Mouse (Mus musculus) ovary, adult 18-20 months (tissue): ENCODE results near the gene Defb26.

Experiments used
- DNase-seq: peaks from one replicate; pipeline ENCODE4 v3.0.0; 2022; ENCODE audit warnings: low spot score, mixed read lengths

The Defb26 gene

GRCm38 (mm10) chr2:152464570-152465150 lies 46.8 kb downstream of the Defb26 start, which contains the start of gene Defb23:
Gene Defb23 (minus strand): TSS chr2:152464620.
- no peak for DNase-seq

DNA sequence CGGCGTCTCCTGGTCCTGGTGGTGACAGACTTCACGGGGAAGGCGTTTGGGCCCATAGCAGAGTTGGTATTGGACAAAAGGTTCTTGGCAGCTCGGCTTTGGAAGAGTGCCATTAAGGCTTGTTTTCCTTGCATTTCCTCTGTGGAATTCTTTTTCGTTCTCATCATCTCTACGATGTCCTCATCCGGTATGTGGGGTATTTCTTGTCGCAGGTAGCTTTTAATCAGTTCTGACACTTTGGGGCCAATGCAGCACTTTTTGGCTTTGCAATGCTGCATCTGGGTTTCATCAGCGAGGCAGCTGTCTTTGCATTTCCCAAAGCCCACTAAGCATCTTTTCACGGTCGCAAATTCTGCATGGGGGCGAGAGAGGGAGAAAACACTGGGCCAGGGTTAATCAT lies 52.3 kb downstream of the Defb26 start:
- DNase-seq = no peak
